Mouse (Mus musculus) heart, postnatal 0 days (tissue): ENCODE results near the gene Pcdh10.

Experiments
- CTCF ChIP-seq: IDR thresholded peaks from 2 replicates; pipeline ENCODE4 v1.5.1; 2016; ENCODE audit warnings: antibody characterized with exemption, control low read depth, low read depth
- EP300 ChIP-seq: IDR thresholded peaks from 2 replicates; pipeline ENCODE4 v1.6.1; 2016; ENCODE audit warnings: antibody characterized with exemption, low read depth

DNA sequence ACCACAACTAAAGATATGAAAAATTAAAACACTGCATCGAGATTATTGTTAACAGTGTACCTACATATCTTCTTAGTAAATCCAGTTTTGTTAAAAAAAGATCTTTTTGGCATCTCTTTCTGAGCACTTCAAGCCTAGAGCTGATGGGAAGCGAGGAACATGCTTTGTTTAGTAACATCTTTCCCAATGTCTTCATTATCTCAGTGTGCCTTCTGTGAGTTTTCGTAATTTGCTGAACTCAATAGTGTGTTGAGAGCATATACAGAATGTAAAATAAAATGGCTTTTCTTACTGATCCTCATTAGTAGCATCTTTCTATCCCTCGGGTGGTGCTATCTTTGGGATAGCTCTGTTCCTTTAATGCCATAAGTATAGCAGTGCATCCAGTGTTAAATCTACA, 18.9 kb downstream of the Pcdh10 start:
- TF ChIP-seq CTCF (no peak), EP300 (no peak)
